Mouse (Mus musculus) cerebellum, adult 2 months (tissue): ENCODE data around the gene S100b.

ENCODE experiments used
- CTCF ChIP-seq: fragments of 200-500 bp; IDR thresholded peaks from 2 replicates; pipeline ENCODE4 v1.5.1; 2011; ENCODE audit warnings: low read depth, mild to moderate bottlenecking, control low read depth, low read length, moderate library complexity, borderline replicate concordance; ENCODE audit not compliant: insufficient read depth
- POLR2A ChIP-seq: fragments of 200-500 bp; IDR thresholded peaks from 2 replicates; pipeline ENCODE4 v1.6.1; 2011; ENCODE audit warnings: low read length, control low read depth, borderline replicate concordance; ENCODE audit not compliant: insufficient read depth

DNA sequence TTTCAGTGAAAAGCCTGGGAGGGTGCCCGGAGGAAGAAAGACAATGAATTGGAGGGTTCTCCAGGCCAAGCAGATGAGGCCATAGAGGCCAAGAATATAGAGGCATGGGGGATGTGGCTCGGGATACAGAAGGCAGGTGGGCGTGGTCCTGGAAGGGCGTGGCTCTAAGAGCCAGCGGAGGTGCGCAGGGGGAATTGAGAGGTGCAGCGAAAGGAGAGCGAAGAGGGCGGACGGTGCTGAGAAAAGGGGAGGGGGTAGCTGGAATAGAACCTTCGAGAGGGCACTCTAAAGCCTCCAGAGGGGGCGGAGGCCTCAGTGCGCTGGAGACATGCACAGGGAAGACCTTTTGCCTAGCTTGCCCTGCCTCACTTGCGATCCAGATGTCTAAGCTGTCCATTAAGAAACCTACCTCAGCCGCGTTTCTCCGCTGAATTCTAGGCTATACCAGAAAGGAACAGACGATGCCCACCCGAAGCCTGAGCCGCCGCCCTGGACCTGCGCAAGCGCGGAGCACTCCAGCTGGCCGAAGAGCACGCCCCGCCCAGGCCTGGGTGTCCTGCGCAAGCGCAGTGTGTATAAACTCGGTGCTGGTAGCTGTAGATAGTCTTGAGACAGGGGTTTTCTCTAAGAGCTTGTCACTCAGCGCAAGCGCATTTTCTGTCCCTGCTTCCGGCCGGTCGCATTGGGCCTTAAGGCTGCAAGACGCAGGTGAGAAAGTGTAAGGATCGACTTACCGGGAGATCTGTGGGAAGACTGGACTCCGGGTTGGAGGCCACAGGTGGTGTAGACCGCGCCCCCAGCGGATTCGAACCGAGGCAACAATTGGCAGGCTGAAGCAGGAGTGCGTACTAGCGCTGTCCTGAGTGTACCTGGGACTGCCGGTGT, 16.1 kb upstream of the S100b start, which contains the start of gene Prmt2:
- TF ChIP-seq POLR2A: peak; percentile 51; the same call in 1 of the 2 replicates
- TF ChIP-seq CTCF: peak; percentile 11; the same call in 1 of the 2 replicates
